Mouse (Mus musculus): Measurements from ENCODE around the gene Olfr101. TPM values are rescaled to one million over a fixed set of nuclear protein-coding genes. Genes with fewer than 3 reads are reported as not detected.
A peak's percentile ranks its signal among the peaks of the same experiment; 100 is the strongest.

Gene Olfr101
- not detected for total RNA-seq (2018; cell fraction: chromatin; rRNA removed)
- total RNA-seq (2018; cell fraction: cytosol; rRNA removed) = not detected
- total RNA-seq (2018; cell fraction: nucleus; rRNA removed) = not detected
- polyA plus RNA-seq (2018) = not detected in 3 replicates

GRCm38 (mm10) chr17:37304213-37304612 lies at the start of gene Olfr101:
TSS of gene Olfr101 (minus strand) at chr17:37304313.
- no peaks in the 10 kb centered on the region for H3K79me2 ChIP-seq (ENCODE audit: inconsistent target)
- WGBS (ENCODE audit: missing documents) = 87% methylated on average over 4 of the region's 4 CpGs
- H3K4me3 ChIP-seq (ENCODE audit: inconsistent target) = no peak within 1 kb of the TSS
- no peak within 1 kb of the TSS for H3K27ac ChIP-seq
- H3K36me3 ChIP-seq (ENCODE audit: inconsistent target) = no peaks in the 10 kb centered on the region

DNA sequence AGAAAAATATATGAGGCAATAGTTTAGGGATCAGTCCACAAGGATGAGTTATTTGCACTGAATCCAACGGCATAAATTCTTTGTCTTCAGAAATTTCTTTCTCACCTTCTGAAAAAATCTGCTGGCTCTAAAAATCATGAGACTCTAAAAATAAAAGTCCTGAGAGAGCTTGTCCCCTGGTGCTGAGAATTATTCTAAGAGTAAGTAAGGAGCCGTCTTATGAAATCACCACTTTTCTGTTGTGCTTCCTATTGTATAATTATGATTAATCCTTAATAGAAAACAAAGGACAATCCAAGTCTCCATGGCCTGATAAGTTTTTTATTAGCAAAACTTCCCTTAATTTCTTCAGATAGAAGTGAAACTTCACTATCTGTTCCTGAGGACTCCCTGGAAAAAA lies 35.5 kb upstream of the Olfr101 start, which contains the start of gene Olfr103:
Gene Olfr103 (minus strand): TSS at position 101 of the 400 bp plus-strand sequence.
- Histone ChIP-seq H3K79me2 (ENCODE audit: inconsistent target) (no peaks in the 10 kb centered on the region), H3K4me3 (ENCODE audit: inconsistent target) (no peak within 1 kb of the TSS), H3K27ac (no peak within 1 kb of the TSS), H3K36me3 (ENCODE audit: inconsistent target) (no peaks in the 10 kb centered on the region)
- WGBS (ENCODE audit: missing documents) = 89% methylated on average over 2 of the region's 2 CpGs

- Histone ChIP-seq H3K27ac (no peak within 1 kb of the TSS), H3K4me3 (ENCODE audit: inconsistent target) (no peak within 1 kb of the TSS), H3K36me3 (ENCODE audit: inconsistent target) (no peaks in the 10 kb centered on the region), H3K79me2 (ENCODE audit: inconsistent target) (no peaks in the 10 kb centered on the region)
Measured at GRCm38 (mm10) chr17:37316954-37317353, 12.8 kb upstream of the Olfr101 start, which contains the start of gene Olfr102. TSS of gene Olfr102 (minus strand) at chr17:37317054.

- 62% methylated on average over 2 of the region's 2 CpGs for WGBS (ENCODE audit: missing documents)
Measured at GRCm38 (mm10) chr17:37310146-37310699, 6.1 kb upstream of the Olfr101 start.

GRCm38 (mm10) chr17:37308483-37308882 lies 4.4 kb upstream of the Olfr101 start:
- 30% methylated on average over 4 of the region's 4 CpGs for WGBS (ENCODE audit: missing documents)
- Histone ChIP-seq H3K4me3 (ENCODE audit: inconsistent target) (no peak overlapping the region), H3K79me2 (ENCODE audit: inconsistent target) (no peaks in the 10 kb centered on the region), H3K36me3 (ENCODE audit: inconsistent target) (no peaks in the 10 kb centered on the region), H3K27ac (no peak overlapping the region)

More at GRCm38 (mm10) chr17:37310146-37310699, 6.1 kb upstream of the Olfr101 start:
- no peak overlapping the region for H3K4me3 ChIP-seq (ENCODE audit: inconsistent target)
- no peaks in the 10 kb centered on the region for H3K79me2 ChIP-seq (ENCODE audit: inconsistent target)
- no peak overlapping the region for H3K27ac ChIP-seq
- H3K36me3 ChIP-seq (ENCODE audit: inconsistent target) = no peaks in the 10 kb centered on the region

DNA sequence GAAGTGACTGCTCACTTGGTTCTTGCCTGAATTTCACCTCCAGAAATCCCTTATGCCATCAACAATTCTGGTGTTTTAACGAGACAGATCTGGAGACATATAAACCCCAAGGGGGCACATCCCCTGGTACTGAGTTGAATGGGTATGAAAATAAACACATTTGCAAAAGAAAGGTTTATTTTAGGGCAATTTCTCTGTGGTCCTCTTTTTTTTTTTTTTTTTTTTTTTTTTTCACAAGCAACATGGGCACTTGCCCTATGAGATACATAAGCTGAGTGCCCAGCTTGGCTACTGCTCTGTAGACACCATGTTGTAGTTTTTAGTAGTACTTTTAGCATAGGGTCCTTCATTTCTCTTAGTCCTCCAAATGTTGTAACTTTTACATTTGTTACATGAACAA lies 20.8 kb downstream of the Olfr101 start, which contains the start of gene Olfr99:
Gene Olfr99 (minus strand): TSS at position 101 of the 400 bp plus-strand sequence.
- Histone ChIP-seq H3K36me3 (ENCODE audit: inconsistent target) (peaks cover 10% of the 10 kb centered on the region; the same call in 1 of the 2 replicates), H3K4me3 (ENCODE audit: inconsistent target) (no peak within 1 kb of the TSS), H3K79me2 (ENCODE audit: inconsistent target) (no peaks in the 10 kb centered on the region), H3K27ac (no peak within 1 kb of the TSS)
- 100% methylated on average over 1 of the region's 1 CpGs for WGBS (ENCODE audit: missing documents)

GRCm38 (mm10) chr17:37280331-37280730 lies 23.8 kb downstream of the Olfr101 start:
- WGBS (ENCODE audit: missing documents) = 100% methylated on average over 1 of the region's 1 CpGs
- Histone ChIP-seq H3K36me3 (ENCODE audit: inconsistent target) (peaks cover 28% of the 10 kb centered on the region; the same call in 1 of the 2 replicates), H3K4me3 (ENCODE audit: inconsistent target) (no peak overlapping the region), H3K79me2 (ENCODE audit: inconsistent target) (no peaks in the 10 kb centered on the region), H3K27ac (no peak overlapping the region)

DNA sequence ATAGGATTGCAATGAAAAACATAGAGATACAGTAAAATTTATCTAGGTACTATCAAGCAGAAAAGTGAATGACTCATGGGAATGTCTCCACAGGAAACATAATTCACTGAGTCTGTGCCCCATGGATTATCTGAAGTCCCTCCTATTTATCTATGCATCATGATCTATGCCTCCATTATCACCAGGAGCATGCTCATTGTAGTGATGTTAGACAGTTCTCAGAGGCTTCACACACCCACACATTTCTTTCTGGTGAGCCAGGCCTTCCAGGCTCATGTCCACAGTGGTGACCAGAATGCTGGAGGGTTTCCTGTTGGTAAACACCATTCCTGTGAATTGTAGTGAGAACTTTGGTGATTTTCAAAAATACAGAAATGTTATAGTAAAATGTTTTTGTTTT lies 27.5 kb downstream of the Olfr101 start:
- Histone ChIP-seq H3K27ac (peak overlapping the region; percentile 37), H3K36me3 (ENCODE audit: inconsistent target) (peaks cover 47% of the 10 kb centered on the region; the same call in 1 of the 2 replicates), H3K79me2 (ENCODE audit: inconsistent target) (peaks cover 30% of the 10 kb centered on the region; the same call in 1 of the 2 replicates), H3K4me3 (ENCODE audit: inconsistent target) (no peak overlapping the region)

DNA sequence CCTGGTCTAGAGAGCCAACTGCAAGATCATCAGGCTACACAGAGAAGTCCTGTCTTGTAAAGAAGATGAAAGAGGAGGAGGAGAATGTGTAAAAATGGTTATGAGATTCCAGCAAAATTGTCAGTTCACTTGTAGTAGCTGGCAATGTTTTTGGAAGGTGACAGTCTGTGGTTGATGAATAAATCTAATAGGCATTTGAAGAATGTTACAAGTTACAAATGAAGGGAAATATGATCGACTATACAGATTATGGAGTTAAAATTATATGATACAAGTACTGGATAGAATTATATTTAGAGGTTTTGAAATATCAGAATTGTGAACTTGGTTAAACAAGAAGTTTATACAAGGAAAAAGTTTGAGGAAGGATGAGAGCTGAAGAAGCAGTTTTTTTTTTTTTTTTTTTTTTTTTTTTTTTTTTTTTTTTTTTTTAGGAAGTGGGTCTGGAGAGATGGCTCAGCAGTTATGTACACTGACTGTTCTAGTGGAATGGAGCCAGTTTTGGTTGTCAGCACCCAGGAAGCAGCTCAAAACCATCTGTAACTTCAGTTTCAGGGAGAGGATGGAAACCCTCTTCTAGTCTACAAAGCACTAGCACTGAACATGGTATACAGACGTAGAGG lies 28.4 kb downstream of the Olfr101 start:
- Histone ChIP-seq H3K4me3 (ENCODE audit: inconsistent target) (no peak overlapping the region), H3K79me2 (ENCODE audit: inconsistent target) (peaks cover 38% of the 10 kb centered on the region; the same call in 1 of the 2 replicates), H3K27ac (peak overlapping the region; percentile 72), H3K36me3 (ENCODE audit: inconsistent target) (peaks cover 47% of the 10 kb centered on the region; the same call in 1 of the 2 replicates)
- WGBS (ENCODE audit: missing documents) = 60% methylated on average over 2 of the region's 2 CpGs

GRCm38 (mm10) chr17:37270702-37271092 lies 33.4 kb downstream of the Olfr101 start:
- Histone ChIP-seq H3K27ac (peak overlapping the region; percentile 91), H3K36me3 (ENCODE audit: inconsistent target) (peaks cover 18% of the 10 kb centered on the region; the same call in 1 of the 2 replicates), H3K4me3 (ENCODE audit: inconsistent target) (peak overlapping the region; percentile 96), H3K79me2 (ENCODE audit: inconsistent target) (peaks cover 44% of the 10 kb centered on the region; the same call in 1 of the 2 replicates)
- 4% methylated on average over 8 of the region's 8 CpGs for WGBS (ENCODE audit: missing documents)

- under 1% methylated on average over 26 of the region's 26 CpGs for WGBS (ENCODE audit: missing documents)
Measured at GRCm38 (mm10) chr17:37270058-37270701, 33.9 kb downstream of the Olfr101 start, which contains the start of gene H2-M3. TSS of gene H2-M3 (plus strand) at chr17:37270220.

DNA sequence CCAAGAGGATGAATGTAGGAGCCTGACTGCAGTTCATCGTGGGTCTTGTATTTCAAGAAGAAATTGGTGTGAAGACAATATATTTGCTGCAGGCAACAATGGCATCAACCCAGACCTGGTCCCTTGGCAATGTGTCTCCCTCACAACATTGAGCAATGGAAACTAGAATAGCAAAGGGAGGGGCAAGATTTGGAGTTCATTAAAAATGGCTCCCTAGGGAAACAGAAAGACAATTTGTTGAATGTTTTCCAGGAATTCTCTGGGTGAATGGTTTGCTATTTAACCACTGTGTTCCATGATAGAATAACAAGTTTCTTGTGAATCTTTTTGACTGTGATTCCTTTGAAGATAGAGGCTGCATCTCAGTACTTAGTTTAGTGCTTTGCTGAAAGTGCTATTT lies 40.5 kb downstream of the Olfr101 start, which contains the start of gene Olfr98:
Gene Olfr98 (minus strand): TSS at position 124 of the 400 bp plus-strand sequence.
- H3K79me2 ChIP-seq (ENCODE audit: inconsistent target) = no peaks in the 10 kb centered on the region
- no peak within 1 kb of the TSS for H3K27ac ChIP-seq
- H3K36me3 ChIP-seq (ENCODE audit: inconsistent target) = no peaks in the 10 kb centered on the region
- no peak within 1 kb of the TSS for H3K4me3 ChIP-seq (ENCODE audit: inconsistent target)
- 90% methylated on average over 1 of the region's 1 CpGs for WGBS (ENCODE audit: missing documents)

More at GRCm38 (mm10) chr17:37270058-37270701, 33.9 kb downstream of the Olfr101 start, which contains the start of gene H2-M3:
- peaks cover 44% of the 10 kb centered on the region; the same call in 1 of the 2 replicates for H3K79me2 ChIP-seq (ENCODE audit: inconsistent target)
- H3K27ac ChIP-seq = peak within 1 kb of the TSS; percentile 91
- peaks cover 18% of the 10 kb centered on the region; the same call in 1 of the 2 replicates for H3K36me3 ChIP-seq (ENCODE audit: inconsistent target)
- peak within 1 kb of the TSS; percentile 96 for H3K4me3 ChIP-seq (ENCODE audit: inconsistent target)

- H3K27ac ChIP-seq = no peak overlapping the region
- H3K4me3 ChIP-seq (ENCODE audit: inconsistent target) = no peak overlapping the region
- H3K79me2 ChIP-seq (ENCODE audit: inconsistent target) = no peaks in the 10 kb centered on the region
- no peaks in the 10 kb centered on the region for H3K36me3 ChIP-seq (ENCODE audit: inconsistent target)
- 0% methylated on average over 1 of the region's 1 CpGs for WGBS (ENCODE audit: missing documents)
Measured at GRCm38 (mm10) chr17:37250544-37250943, 53.6 kb downstream of the Olfr101 start.

- H3K4me3 ChIP-seq (ENCODE audit: inconsistent target) = no peak overlapping the region
- no peak overlapping the region for H3K27ac ChIP-seq
- no peaks in the 10 kb centered on the region for H3K79me2 ChIP-seq (ENCODE audit: inconsistent target)
- no peaks in the 10 kb centered on the region for H3K36me3 ChIP-seq (ENCODE audit: inconsistent target)
Measured at GRCm38 (mm10) chr17:37249460-37249859, 54.7 kb downstream of the Olfr101 start.

Measured in macrophage (primary cell).